Mouse (Mus musculus): ENCODE results near the gene Gm29666. TPM values are rescaled to one million over a fixed set of nuclear protein-coding genes. Genes with fewer than 3 reads are reported as not detected.
"Not testable (repeated sequence)": the region's sequence is repeated elsewhere in the genome, so short reads cannot be mapped to it uniquely, and the experiment has no call there.

Gm29666 gene
- polyA plus RNA-seq, 1 experiment from 2014 or later = 0.90 TPM

DNA sequence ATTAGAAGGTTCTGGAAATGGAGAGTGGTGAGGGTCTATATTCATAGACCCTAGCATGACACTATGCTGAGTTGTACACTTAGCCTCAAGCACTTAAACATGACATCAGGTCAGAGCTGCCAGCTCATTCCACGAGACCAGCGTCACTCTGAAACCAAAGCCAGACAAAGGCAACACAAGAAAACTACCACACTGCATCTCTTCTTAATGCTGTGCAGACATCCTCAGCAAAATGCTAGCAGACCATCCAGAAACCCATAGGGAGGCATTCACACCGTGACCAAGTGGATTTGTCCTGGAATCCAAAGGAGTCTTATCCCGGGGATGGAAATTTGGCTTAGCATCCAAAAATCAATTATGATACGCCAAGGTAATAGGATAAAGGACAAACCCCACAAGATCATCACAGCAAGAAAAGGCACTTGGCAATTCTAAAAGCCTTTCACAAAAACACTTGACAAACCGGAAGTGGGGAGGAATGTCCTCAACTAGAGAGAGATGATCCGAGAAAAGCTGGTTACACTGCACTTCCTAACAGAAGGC lies 15.9 kb downstream of the Gm29666 start:
- H3K4me3 ChIP-seq (replicated peaks) = no peak overlapping the region
- H3K36me3 ChIP-seq = no peaks in the 10 kb centered on the region

DNA sequence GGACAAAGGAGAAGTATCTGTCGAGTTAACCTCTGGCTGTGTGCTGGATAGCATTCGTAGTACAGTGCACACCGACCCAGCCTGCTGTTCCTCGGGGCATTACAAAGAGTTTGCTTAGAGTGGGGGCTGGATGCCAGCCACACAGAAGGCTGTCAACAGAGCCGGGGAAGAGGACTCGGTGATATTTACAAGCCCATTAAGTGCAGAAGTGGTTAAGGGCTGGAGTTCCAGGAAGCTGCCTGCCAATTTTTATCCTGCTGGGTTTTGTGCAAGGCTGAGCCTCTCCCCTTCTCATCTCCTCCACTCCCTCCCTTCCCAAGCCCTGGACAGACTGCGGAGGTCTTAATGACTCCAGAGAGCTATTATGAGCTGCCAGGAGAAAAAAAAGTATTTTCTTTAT lies 21.8 kb downstream of the Gm29666 start:
- Histone ChIP-seq H3K4me3 (replicated peaks) (no peak overlapping the region), H3K36me3 (no peaks in the 10 kb centered on the region), H3K4me1 (replicated peaks) (peaks cover 12% of the 10 kb centered on the region), H3K27ac (no peak overlapping the region), H3K27me3 (no peaks in the 10 kb centered on the region), H3K9me3 (0 out of 2 replicates have a peak, but pooled peaks cover 3% of the 10 kb centered on the region), H3K9ac (replicated peaks) (no peak overlapping the region), H3K4me2 (no peak overlapping the region)
- ATAC-seq (ENCODE audit: insufficient number of reproducible peaks, insufficient read depth, low FRiP score, low TSS enrichment, low read depth) = peak; percentile 31; the same call in 1 of the 2 replicates
- 18% methylated on average over 7 of the region's 7 CpGs for WGBS

More for the DNA sequence above, 15.9 kb downstream of the Gm29666 start:
- Histone ChIP-seq H3K27me3 (no peaks in the 10 kb centered on the region), H3K9me3 (no peaks in the 10 kb centered on the region), H3K4me1 (replicated peaks) (no peaks in the 10 kb centered on the region), H3K27ac (no peak overlapping the region), H3K9ac (replicated peaks) (no peak overlapping the region), H3K4me2 (no peak overlapping the region)
- ATAC-seq (ENCODE audit: insufficient number of reproducible peaks, insufficient read depth, low FRiP score, low TSS enrichment, low read depth) = no peak
- 80% methylated on average over 7 of the region's 7 CpGs for WGBS

DNA sequence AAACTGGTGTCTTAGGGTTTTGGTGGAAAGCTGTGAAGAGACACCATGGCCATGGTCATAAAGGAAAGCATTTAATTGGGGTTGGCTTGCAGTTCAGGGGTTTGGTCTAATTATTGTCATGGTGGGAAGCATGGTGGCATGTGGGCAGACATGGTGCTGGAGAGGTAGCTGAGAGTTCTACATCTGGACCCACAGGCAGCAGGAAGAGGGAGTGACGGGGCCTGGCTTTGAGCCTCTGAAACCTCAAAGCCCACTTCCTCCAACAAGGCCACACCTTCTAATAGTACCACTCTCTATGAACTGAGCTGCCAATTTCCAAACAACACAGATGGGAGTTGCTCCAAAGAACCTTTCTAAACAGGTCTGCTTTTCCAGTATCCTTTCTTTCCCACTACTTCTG lies 23.2 kb downstream of the Gm29666 start:
- peaks cover 12% of the 10 kb centered on the region for H3K4me1 ChIP-seq (replicated peaks)
- no peak for ATAC-seq (ENCODE audit: insufficient number of reproducible peaks, insufficient read depth, low FRiP score, low TSS enrichment, low read depth)
- H3K27me3 ChIP-seq = no peaks in the 10 kb centered on the region
- H3K4me2 ChIP-seq = no peak overlapping the region
- WGBS = 41% methylated on average over 1 of the region's 1 CpGs
- H3K4me3 ChIP-seq (replicated peaks) = no peak overlapping the region
- 0 out of 2 replicates have a peak, but pooled peaks cover 3% of the 10 kb centered on the region for H3K9me3 ChIP-seq
- H3K27ac ChIP-seq = no peak overlapping the region
- no peak overlapping the region for H3K9ac ChIP-seq (replicated peaks)
- H3K36me3 ChIP-seq = no peaks in the 10 kb centered on the region

DNA sequence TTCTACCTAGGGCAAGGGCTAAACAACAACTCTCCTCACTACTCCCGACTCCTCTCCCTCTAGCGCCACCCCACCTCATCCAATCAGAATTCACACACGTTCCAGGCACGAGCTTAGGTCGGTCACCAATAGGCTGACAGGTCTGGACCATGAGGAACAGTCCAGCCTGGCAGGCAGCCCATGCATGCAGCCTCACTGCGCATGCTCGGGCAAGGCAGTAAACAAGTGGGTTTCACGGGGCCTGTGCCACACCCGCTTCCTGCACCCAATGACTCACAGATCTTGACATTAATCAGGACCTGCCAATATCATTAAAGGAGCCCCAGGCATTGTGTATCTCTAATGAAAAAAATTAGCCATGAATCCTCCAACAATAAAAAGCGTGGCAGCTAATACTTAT lies 23.6 kb downstream of the Gm29666 start:
- not testable (repeated sequence) for H3K4me2 ChIP-seq; H3K4me3 ChIP-seq (replicated peaks); H3K36me3 ChIP-seq; ATAC-seq (ENCODE audit: insufficient number of reproducible peaks, insufficient read depth, low FRiP score, low TSS enrichment, low read depth); H3K27me3 ChIP-seq; H3K9me3 ChIP-seq; H3K9ac ChIP-seq (replicated peaks); H3K27ac ChIP-seq
- WGBS = 61% methylated on average over 10 of the region's 10 CpGs
- H3K4me1 ChIP-seq (replicated peaks) = peaks cover 12% of the 10 kb centered on the region

DNA sequence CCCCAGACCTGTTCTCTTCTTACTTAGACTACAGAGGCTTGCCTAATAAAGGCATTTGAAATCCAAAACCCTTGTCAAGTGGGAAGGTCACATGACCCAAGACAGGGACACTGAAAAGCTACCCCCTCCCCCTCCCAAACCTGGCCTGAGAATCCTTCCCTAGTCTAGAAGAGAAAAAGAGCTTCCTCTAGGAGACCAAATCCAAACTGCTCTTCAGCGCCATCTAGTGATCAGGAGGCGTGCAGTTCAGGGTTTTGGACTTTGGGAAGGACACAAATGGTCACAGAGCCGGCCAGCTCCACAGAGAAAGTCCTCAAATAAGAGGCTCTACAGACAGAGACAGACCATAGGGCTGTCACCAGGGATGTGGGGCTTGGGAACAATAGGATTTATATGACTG lies 28.2 kb downstream of the Gm29666 start:
- H3K4me3 ChIP-seq (replicated peaks) = no peak overlapping the region

DNA sequence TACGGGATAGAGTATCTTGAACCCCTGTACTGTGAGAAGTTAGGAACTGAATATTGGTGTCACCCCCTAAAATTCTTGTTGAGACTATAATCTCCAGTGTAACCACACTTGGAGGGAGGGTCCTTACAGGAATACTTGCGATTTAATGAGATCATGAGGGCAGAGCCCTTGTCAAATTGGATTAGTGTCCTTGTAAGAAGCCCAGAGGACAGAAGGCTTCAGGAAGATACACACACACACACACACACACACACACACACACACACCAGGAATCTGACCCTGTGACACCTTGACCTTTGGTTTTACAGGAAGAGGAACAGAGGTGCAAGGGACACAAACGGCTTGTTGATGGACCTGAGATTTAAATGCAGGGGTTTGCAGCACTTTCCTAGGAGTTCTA lies 28.6 kb downstream of the Gm29666 start:
- no peak for ATAC-seq (ENCODE audit: insufficient number of reproducible peaks, insufficient read depth, low FRiP score, low TSS enrichment, low read depth)
- WGBS = 49% methylated on average over 3 of the region's 3 CpGs
- H3K9ac ChIP-seq (replicated peaks) = no peak overlapping the region

More for the DNA sequence above, 28.2 kb downstream of the Gm29666 start:
- Histone ChIP-seq H3K4me1 (replicated peaks) (no peaks in the 10 kb centered on the region), H3K27ac (no peak overlapping the region), H3K36me3 (no peaks in the 10 kb centered on the region), H3K27me3 (no peaks in the 10 kb centered on the region), H3K9me3 (0 out of 2 replicates have a peak, but pooled peaks cover 3% of the 10 kb centered on the region), H3K9ac (replicated peaks) (no peak overlapping the region), H3K4me2 (no peak overlapping the region)
- WGBS = 3% methylated on average over 3 of the region's 3 CpGs
- no peak for ATAC-seq (ENCODE audit: insufficient number of reproducible peaks, insufficient read depth, low FRiP score, low TSS enrichment, low read depth)

DNA sequence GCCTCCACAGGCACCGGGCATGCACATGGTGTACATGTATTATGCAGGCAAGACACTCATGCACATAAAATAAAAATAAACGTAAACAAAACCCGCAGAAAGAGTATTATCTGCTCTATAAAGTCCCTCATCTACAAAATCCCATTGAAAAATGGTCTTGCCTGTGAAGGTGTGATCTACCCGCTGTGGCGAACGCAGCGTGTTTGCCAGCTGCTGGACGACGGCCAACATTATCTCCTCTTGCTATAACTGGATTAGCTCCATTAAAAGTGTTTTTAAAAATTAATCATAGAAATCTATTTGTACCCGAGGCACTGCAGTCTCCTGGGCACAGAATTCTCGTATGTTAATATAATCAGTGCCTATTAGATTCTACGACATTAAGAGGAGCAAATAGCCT lies 31.8 kb downstream of the Gm29666 start:
- no peak overlapping the region for H3K27ac ChIP-seq
- H3K4me1 ChIP-seq (replicated peaks) = no peaks in the 10 kb centered on the region
- ATAC-seq (ENCODE audit: insufficient number of reproducible peaks, insufficient read depth, low FRiP score, low TSS enrichment, low read depth) = no peak
- H3K27me3 ChIP-seq = no peaks in the 10 kb centered on the region
- no peaks in the 10 kb centered on the region for H3K9me3 ChIP-seq
- no peak overlapping the region for H3K9ac ChIP-seq (replicated peaks)
- WGBS = 87% methylated on average over 12 of the region's 12 CpGs
- H3K4me3 ChIP-seq (replicated peaks) = no peak overlapping the region
- H3K4me2 ChIP-seq = no peak overlapping the region
- H3K36me3 ChIP-seq = no peaks in the 10 kb centered on the region

More for the DNA sequence above, 28.6 kb downstream of the Gm29666 start:
- Histone ChIP-seq H3K9me3 (0 out of 2 replicates have a peak, but pooled peaks cover 3% of the 10 kb centered on the region), H3K4me3 (replicated peaks) (no peak overlapping the region), H3K27ac (no peak overlapping the region), H3K36me3 (no peaks in the 10 kb centered on the region), H3K4me2 (no peak overlapping the region), H3K4me1 (replicated peaks) (no peaks in the 10 kb centered on the region), H3K27me3 (no peaks in the 10 kb centered on the region)

DNA sequence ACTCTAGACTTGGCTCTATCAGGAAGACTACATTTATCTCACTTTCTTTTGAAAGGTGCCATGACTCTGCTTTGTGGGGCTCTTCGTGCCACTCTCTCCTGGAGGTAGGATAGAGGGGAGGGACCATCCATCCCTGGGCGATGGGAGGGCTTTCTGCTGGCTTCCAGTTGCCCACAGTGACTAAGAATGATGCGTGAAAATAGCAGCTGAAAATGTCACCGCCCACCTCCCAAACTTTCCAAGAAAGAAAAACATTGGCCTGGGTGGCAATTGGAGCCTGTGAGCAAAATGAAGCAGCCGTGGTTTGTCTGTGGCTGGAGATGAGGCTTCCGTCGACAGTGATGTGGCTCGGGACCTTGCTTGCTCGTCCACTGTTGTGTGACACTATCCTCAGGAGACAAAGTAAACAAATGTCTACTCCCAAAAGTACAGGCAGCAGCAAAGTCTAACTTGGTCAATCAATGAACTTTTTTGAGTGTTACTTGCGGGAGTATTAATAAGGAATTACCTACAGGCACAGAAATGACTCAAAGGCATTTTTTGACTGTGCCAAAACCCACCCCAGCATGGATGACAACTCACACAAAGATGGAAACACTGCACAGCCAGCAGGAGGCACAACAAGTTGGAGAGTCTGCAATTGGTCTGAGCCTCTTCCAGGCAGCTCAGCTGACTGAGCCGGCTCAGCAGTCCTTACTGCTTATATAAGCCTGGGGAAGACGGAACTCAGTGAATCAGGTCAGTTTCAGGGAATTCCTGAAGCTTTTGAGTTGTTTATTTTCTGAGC lies 42.6 kb downstream of the Gm29666 start:
- no peak overlapping the region for H3K9ac ChIP-seq (replicated peaks)
- no peaks in the 10 kb centered on the region for H3K9me3 ChIP-seq
- ATAC-seq (ENCODE audit: insufficient number of reproducible peaks, insufficient read depth, low FRiP score, low TSS enrichment, low read depth) = no peak
- H3K36me3 ChIP-seq = no peaks in the 10 kb centered on the region
- H3K4me3 ChIP-seq (replicated peaks) = no peak overlapping the region
- H3K4me1 ChIP-seq (replicated peaks) = 0 out of 2 replicates have a peak, but pooled peaks cover 3% of the 10 kb centered on the region
- H3K4me2 ChIP-seq = no peak overlapping the region
- H3K27ac ChIP-seq = no peak overlapping the region
- WGBS = 84% methylated on average over 12 of the region's 12 CpGs
- H3K27me3 ChIP-seq = no peaks in the 10 kb centered on the region; the same call in 1 of the 2 replicates

DNA sequence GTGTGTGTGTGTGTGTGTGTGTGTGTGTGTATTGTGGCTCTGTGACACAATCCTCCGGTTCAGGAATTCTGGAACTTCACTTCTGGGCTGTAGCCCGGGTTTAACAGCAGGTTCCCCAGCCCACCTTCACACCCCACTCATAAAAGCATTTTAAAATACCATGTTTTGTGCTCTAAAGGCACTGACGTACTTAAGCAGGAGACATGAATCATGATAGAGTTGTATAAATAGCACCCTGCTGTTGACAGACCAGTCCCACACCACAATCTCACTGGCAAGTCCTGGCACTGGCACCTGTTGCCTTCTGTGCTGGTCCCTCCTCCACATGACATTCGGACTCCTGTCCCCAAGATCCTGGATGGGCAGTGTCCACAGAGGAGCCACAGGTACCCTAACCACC lies 46.0 kb downstream of the Gm29666 start:
- Histone ChIP-seq H3K27ac (no peak overlapping the region), H3K27me3 (no peaks in the 10 kb centered on the region), H3K4me2 (no peak overlapping the region), H3K9me3 (no peaks in the 10 kb centered on the region), H3K9ac (replicated peaks) (no peak overlapping the region), H3K4me3 (replicated peaks) (no peak overlapping the region), H3K4me1 (replicated peaks) (no peaks in the 10 kb centered on the region), H3K36me3 (no peaks in the 10 kb centered on the region)
- ATAC-seq (ENCODE audit: insufficient number of reproducible peaks, insufficient read depth, low FRiP score, low TSS enrichment, low read depth) = no peak
- WGBS = 74% methylated on average over 4 of the region's 4 CpGs

DNA sequence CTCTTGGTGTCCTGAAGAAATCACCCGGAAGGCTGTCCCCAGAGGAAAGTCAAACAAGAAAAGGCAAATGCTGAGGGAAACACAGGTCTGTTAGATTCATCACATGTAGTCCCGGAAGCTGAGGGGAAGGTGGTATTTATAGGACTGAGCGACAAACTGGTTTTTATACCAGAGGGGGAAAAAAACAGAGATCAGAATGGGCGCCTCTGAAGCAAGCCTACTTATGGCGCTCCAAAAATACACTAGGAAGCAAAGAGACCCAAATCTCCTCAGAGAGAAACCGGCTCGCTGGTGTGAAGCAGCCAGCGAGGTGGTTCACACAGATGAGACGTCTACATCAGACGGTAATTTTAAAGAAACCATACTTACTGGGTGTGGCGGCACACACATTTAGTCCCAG lies 46.8 kb downstream of the Gm29666 start:
- Histone ChIP-seq H3K4me3 (replicated peaks) (no peak overlapping the region), H3K27me3 (no peaks in the 10 kb centered on the region), H3K4me1 (replicated peaks) (no peaks in the 10 kb centered on the region), H3K4me2 (no peak overlapping the region), H3K36me3 (no peaks in the 10 kb centered on the region), H3K9me3 (no peaks in the 10 kb centered on the region), H3K27ac (no peak overlapping the region), H3K9ac (replicated peaks) (no peak overlapping the region)
- 88% methylated on average over 11 of the region's 11 CpGs for WGBS
- no peak for ATAC-seq (ENCODE audit: insufficient number of reproducible peaks, insufficient read depth, low FRiP score, low TSS enrichment, low read depth)

DNA sequence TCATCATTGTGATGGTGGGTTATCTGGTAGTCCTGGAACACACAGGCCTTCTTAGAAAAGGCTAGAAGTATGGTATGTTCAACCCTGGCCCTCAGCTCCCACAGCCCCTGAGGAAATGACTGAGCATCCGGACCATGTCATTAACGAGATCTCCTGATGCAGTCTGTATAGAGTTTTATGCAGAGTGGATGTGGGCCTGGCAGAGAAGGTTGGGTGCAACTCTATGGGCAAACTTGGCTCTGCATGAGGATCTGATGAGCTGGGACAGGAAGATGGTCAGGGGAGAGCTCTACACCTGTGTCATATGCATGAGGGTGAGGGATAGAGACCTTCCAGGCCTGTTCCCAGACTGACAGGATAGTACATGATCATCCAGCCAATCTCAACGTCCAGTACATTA lies 48.0 kb downstream of the Gm29666 start:
- H3K9me3 ChIP-seq = no peaks in the 10 kb centered on the region
- 79% methylated on average over 3 of the region's 3 CpGs for WGBS
- H3K4me1 ChIP-seq (replicated peaks) = no peaks in the 10 kb centered on the region
- no peaks in the 10 kb centered on the region for H3K36me3 ChIP-seq
- ATAC-seq (ENCODE audit: insufficient number of reproducible peaks, insufficient read depth, low FRiP score, low TSS enrichment, low read depth) = no peak
- no peak overlapping the region for H3K4me3 ChIP-seq (replicated peaks)
- H3K4me2 ChIP-seq = no peak overlapping the region
- no peak overlapping the region for H3K27ac ChIP-seq
- H3K9ac ChIP-seq (replicated peaks) = no peak overlapping the region
- H3K27me3 ChIP-seq = no peaks in the 10 kb centered on the region
